Mouse (Mus musculus): ENCODE measurements around the gene Pop7. TPM values are rescaled to one million over a fixed set of nuclear protein-coding genes. Genes with fewer than 3 reads are reported as not detected.

The Pop7 gene
- total RNA-seq, 4 experiments from 2014 or later, result 10.5 to 11.7 (median 11.2) TPM

DNA sequence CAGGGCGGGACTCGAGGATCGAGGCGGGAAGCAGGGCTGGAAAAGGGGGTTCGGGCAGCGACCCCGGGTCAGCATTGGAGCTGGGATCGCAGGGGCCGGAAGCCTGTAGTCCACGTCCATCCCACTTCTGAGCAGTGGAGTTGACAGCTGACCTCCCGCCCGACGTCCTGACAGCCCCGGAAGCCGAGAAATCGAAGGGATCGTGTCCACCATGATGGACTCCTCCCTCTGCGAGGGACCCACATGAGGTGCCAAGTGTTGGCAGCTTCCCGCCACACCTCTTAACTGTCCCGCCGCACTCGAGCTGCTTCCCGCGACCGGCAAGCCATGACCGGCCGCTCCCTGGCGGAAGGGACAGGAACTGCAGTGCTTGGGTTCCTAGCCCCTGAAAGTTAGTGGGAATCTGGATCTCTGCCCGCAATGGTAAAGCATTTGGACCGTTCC is 371 bp upstream of the Pop7 start:
- peak in 1 of 2 experiments; percentile 84 for DNase-seq (ENCODE audit: low spot score in 2 of 2)

DNA sequence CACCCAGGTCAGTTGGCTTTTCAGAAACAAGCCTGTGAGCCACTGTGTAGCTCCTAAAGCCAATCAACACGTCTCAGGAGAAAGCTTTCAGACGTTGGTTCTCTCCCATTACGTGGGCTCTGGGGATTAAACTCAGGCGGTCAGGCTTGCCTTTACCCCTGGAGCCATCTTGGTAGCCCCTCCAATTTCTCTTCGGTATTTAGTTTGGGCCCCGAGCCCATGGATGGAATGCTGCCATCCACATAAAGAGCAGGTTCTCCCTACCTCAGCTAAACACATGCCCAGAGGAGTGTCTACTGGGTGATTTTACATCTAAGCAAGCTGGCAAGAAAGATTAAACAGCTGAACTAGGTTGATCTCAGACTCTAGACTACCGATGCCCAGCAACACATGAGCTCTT is 2.1 kb downstream of the Pop7 start:
- DNase-seq (ENCODE audit: low spot score in 2 of 2), result no peak

DNA sequence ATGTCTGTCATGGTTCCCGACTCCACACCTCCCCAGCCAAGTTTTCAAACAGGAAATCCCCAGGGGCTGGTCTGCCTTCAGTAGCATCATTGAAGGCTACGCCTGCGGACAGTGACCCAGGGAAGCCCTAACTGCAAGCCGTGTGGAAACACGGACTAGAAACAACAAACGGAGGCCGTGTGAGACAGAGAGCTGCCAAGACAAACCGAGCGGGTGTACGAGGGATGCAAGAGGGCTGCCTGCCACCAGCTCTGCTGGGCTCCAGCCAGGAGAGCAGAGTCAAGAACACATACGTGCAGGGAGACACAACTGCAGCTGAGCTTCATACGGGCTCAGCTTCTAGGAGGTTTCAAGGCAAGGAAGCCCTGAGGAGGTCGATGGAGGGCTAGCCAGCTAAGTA is 8.5 kb downstream of the Pop7 start:
- DNase-seq (ENCODE audit: low spot score in 2 of 2), result no peak

DNA sequence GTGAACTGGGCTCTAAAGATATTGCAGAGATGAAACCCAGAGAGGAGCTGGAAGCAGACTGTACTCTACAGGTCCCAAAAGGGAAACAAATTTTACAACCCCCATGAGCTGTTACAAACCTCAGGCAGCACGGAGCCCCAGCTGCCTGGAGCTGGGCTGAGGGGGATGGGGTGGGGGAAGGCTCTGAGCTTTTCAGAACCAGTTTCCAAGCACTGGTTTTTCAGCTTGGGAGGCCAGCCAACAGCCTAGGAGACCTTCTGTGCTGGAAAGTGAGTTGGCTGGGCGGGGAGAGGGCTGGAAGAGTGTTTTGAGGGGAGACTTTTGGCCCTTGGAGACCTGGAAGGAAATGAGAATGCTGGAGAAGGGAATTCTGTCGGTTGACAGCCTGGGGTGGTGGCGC is 10.8 kb downstream of the Pop7 start:
- peak in 1 of 2 experiments; percentile 62 for DNase-seq (ENCODE audit: low spot score in 2 of 2)

DNA sequence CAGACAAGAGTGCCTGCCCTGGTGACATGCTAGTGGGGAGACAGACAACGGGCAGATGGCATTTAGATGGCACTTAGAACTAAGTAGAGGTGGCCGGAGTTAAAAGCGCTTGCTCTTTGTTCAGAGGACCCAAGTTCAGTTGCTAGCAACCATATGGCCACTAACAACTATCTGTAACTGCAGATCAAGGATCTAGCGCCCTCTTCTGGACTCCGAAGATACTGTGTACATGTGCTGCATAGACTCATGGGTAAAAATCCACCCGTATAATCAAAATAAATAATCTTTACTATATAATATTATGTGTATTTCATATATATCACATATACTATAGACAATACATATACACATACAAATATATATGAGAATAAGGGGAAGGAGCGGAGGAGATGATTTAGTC is 14.7 kb downstream of the Pop7 start:
- no peak for DNase-seq (ENCODE audit: low spot score in 2 of 2)

DNA sequence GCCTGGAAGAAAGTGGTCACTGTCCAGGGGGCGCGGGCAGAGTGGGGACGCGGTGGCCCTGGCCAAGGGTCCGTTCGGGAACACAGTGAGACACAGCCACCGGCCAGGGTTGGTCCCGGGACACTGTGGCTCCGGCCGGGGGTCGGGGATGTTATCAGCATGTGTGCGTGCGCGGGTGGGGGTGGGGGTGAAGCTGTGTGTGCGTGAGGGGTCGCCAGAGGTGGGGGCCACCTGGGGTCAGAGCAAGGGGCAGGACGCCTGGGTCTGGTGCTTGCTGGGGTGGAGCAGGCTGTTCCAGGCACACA is 16.5 kb downstream of the Pop7 start:
- no peak for DNase-seq (ENCODE audit: low spot score in 2 of 2)

DNA sequence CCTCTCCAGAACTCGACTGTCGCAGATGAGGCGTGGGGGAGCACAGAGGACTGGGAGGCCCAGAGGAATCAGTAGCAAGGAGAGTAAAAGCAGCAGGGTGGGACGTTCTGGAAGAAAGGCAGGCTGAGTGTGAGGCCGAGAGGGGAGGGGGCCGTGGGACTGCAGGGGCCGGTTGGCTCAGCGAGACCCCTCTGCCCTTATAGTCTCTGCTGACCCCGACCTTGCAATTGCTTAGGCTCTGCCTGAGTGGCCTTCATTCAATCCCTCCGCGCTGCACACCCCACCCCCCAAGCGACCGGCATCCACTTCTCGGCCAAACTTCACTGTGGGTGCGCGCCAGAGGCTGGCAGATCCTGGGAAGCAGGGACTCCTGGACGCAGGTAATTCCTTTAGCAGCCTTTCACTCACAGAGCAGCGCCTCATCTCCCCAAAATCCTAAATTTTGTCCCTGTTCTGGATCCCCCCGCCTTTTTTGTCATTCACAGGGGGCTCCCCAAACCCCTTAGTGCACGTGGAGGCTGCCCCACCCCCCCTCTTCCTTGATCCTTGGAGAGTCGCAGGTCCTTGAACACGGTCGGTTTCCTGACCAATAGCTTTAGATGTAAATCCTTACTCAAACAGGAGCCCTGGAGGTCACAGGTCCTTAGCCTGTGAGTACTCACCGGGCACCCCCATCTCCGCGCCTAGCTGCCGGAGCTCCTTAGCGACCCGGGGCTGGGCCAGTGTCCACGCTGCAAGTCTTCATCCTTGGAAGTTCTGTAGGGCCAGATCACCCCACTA is 17.1 kb downstream of the Pop7 start:
- DNase-seq (ENCODE audit: low spot score in 2 of 2), result no peak

DNA sequence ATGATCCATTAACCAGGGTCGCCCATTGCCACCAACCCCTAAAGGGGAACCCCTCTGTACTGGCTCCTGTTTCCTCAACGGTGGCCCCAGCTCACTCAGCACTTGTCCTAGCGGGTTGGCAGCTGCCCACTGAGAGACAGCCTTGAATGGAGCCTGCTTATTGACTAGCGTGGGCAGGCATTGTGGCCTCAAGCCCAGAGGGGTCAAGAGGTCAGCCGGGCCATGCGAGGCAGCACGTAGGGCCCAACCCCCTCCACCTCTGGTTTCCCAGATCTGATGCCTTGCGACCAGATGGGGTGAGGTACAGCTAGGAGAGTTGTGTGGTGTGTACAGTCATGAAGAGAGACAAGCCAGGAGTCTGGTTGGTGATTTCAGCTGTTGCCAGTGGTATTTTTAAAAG is 20.4 kb downstream of the Pop7 start:
- DNase-seq (ENCODE audit: low spot score in 2 of 2), result no peak

DNA sequence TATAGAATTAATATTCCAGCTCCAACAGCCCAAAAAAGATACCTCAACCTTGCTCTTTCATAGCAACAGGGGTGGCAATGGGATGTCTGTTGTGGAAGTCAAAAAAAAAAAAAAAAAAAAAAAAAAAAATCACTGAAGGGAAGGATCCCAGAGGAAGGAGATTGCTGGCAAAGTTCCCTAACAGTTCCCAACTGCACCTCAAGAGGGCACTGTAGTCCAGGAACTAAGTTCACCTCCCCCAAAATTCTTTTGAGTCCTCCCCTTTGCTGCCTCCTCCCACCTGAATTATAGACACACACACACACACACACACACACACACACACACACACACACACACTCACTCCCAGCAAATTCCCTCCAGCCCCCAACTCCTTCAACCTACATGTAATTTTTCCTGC is 21.2 kb downstream of the Pop7 start:
- peak; percentile 71 to 74 for DNase-seq (ENCODE audit: low spot score in 2 of 2)

DNA sequence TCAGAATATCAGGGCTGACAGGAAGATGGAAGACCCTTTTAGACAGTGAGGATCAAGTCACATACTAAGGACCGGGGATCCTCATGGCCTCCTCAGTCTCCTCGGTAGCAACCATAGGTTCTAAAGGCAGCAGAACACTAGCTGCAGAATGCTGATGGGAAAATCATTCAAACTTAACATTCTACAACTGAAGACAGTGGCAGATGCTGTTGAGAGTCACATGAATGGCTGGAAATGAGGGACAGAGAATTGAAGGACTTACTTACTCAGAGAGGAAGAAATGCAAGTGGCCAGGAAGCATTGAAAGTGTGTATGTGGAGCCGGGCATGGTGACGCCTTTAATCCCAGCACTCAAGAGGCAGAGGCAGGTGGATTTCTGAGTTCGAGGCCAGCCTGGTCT is 25.4 kb downstream of the Pop7 start, which contains the start of gene Zan:
Gene Zan (minus strand): TSS at position 101 of the 400 bp plus-strand sequence.
- no peak for DNase-seq (ENCODE audit: low spot score in 2 of 2)

DNA sequence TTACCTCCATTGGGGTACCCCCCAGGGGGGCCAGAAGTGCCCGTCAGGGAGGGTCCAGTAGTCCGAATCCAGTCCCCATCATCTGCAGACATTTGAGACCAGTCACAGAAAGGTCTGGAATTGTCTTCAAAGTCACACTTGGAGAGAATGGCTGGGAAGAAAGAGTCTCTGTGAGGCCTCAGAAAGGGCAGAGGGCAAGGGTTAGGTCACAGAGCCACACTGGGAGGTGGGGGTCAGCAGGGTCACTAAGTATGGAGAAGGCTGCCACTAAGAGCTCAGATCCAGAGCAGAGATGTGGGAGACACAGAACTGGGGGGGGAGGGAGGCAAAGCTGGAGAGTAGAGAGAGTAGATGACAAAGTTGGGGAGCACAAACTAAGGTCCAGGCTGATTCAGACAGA is 28.0 kb downstream of the Pop7 start:
- no peak for DNase-seq (ENCODE audit: low spot score in 2 of 2)

DNA sequence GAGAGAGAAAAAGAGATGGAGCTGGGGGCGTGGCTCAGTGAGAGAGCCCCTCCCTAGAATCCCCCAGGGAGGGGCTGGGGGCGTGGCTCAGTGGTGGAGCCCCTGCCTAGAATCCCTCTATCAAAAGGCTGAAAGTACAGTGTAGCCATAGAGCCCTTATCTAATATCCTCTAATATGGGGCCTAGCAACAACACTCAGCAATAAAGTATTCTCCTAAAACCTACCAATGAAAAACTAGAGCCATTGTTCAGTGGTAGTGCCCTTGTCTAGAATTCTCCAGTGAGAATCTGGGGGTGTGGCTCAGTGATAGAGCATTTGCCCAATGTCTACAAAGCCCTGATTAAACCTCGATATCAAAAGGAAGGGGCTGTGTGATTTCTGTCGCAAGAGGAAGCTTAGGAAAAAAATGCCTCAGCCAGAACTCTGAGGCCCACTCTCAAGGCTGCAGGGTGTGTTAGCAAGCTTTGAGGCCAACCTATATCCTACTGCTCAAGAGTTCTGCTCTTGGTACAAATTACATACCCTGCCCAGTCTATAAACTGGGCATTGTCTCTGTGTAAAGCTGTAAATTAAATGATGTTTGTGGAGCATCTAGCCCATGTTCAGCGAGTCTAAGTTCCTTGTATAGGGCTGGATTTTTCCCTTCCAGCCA is 29.9 kb downstream of the Pop7 start:
- no peak for DNase-seq (ENCODE audit: low spot score in 2 of 2)

DNA sequence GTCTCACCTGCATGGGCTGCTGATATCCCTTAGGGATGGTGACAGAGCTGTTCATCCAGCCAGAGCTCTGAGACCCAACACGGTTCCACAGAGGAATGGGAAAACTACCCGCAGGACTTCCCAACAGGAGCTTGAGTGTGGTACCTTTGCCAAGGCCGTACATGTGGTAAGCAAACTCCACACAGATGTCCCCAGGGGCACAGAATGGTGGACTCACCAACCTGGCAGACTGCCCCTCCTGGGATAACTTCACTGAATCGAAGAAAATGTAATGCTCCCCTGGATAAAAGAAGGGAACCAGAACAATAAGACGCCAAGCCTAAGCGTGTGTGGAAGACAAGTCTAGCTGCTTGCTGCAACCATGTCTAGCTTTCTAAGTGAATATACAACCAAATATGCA is 35.4 kb downstream of the Pop7 start:
- no peak for DNase-seq (ENCODE audit: low spot score in 2 of 2)

DNA sequence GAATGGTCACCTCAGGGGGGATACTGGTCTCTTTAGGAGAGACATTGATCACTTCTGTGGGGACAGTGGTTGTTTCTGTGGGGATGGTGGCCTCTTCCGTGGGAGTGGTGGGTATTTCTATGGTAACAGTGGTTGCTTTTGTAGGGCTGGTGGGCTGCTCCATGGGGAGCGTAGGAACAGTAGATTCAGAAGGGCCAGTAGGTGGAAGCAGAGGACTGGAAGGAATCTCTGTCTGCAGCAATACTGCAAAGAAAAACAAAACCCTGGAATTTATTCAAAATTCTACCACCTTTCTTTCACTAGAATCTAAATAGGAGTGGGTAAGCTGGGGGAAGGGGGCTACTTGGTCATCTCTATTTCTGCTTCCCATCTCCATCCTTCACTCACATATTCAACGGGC is 37.3 kb downstream of the Pop7 start:
- DNase-seq (ENCODE audit: low spot score in 2 of 2), result no peak

DNA sequence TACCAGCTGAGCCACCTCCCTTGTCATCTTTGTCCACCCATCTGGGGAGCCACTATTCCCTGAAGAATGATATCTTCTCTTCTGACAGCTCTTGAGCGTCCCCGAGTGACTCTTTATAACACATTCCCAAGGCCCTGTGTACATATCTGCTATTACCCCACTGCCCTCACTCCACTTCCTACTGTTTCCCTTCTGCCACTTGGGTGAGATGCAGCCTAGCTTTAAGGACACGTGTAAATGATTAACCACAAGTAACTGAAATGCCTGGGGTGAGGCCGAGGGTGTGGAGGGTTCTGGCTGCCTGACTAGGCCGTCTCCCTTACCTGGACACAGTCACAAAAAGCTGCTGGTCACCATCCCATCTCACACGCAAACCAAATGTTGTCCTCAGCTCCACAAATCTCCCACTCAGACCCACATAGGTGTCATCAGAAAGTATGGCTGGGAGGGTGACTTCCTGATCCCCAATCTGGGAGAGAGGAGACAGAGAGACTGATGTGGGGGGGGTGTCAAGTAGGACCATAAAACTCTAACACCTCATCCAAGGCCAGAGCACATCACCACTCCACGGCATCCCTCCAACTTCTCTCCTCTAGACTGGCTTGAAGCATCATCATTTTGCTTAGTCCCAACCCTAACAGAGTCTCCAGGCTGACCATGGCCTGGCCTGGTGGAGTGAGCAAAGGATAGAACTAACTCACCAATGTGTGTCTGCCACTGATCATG is 46.3 kb downstream of the Pop7 start:
- DNase-seq (ENCODE audit: low spot score in 2 of 2), result no peak

DNA sequence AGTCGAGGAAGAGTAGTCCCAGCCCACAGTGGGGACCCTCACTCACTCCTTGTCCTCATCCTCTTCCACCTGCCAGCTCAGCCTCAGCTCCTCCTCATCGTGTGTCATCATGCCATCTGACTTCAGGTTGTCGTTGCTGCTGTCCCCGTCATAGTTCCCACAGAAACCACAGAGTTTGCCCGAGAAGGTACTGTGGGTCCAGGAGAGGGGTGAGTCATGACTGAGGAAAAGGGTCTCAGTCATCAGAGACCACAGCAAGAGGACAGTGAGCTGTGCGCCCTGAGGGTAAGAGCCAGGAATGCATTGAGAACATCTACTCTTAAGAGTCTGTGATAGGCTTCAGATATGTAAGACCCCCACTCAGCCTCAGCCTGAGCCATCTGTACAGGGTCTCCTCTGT is 47.1 kb downstream of the Pop7 start:
- no peak for DNase-seq (ENCODE audit: low spot score in 2 of 2)

Small RNA genes within 50 kb of the gene (microRNA-seq; reads per million reads assigned to microRNA genes)
- not detected for gene Mir6418

Other genes with a start within 250 kb of the Pop7 start
- gene Ache, start 215.0 kb downstream of the Pop7 start, total RNA-seq (2022), result 10 to 100 TPM; 15.8 to 27.7 (median 20.1) TPM
- gene Ufsp1, start 207.9 kb downstream of the Pop7 start, total RNA-seq (2022), result 10 to 100 TPM; 14.6 to 22.7 (median 19.1) TPM
- gene Srrt, start 194.8 kb downstream of the Pop7 start, total RNA-seq (2022), result 10 to 100 TPM; 30.0 to 37.2 (median 34.0) TPM
- 1 to 10 TPM; 1.4 to 3.9 (median 2.1) TPM for gene Trip6, start 188.1 kb downstream of the Pop7 start, total RNA-seq (2022)
- 1 to 10 TPM; 1.7 to 3.6 (median 1.9) TPM for gene Slc12a9, start 168.9 kb downstream of the Pop7 start, total RNA-seq (2022)
- gene Ephb4, start 152.4 kb downstream of the Pop7 start, total RNA-seq (2022), result 10 to 100 TPM in 1 of 4 experiments, 1 to 10 TPM in 3; 6.9 to 10.7 (median 8.6) TPM
- gene Zan, start 25.5 kb downstream of the Pop7 start, total RNA-seq (2022), result under 1 TPM in 2 of 4 experiments, not detected in 2; 0.02 to 0.54 TPM
- 10 to 100 TPM; 21.2 to 25.5 (median 22.6) TPM for gene Gigyf1, start 16.0 kb upstream of the Pop7 start, total RNA-seq (2022)
- gene Epo, start 30.7 kb upstream of the Pop7 start, total RNA-seq (2022), result not detected
- gene Gnb2, start 31.0 kb upstream of the Pop7 start, total RNA-seq (2022), result 100 to 1,000 TPM; 118 to 137 (median 128) TPM
- not detected for gene Actl6b, start 51.0 kb upstream of the Pop7 start, total RNA-seq (2022)
- gene Tfr2, start 67.3 kb upstream of the Pop7 start, total RNA-seq (2022), result not detected
- gene Mospd3, start 98.5 kb upstream of the Pop7 start, total RNA-seq (2022), result 10 to 100 TPM; 10.1 to 13.6 (median 11.6) TPM
- gene Pcolce, start 111.3 kb upstream of the Pop7 start, total RNA-seq (2022), result 10 to 100 TPM; 16.2 to 35.4 (median 22.9) TPM
- gene Fbxo24, start 126.5 kb upstream of the Pop7 start, total RNA-seq (2022), result under 1 TPM in 2 of 4 experiments, not detected in 2; 0.20 to 0.29 TPM
- gene Lrch4, start 126.6 kb upstream of the Pop7 start, total RNA-seq (2022), result 10 to 100 TPM; 12.7 to 15.7 (median 14.6) TPM
- gene Gm20605, start 126.7 kb upstream of the Pop7 start, total RNA-seq (2022), result 1 to 10 TPM; 1.9 to 3.5 (median 2.5) TPM
- gene Sap25, start 138.8 kb upstream of the Pop7 start, total RNA-seq (2022), result 1 to 10 TPM in 2 of 4 experiments, under 1 TPM in 2; 0.75 to 1.8 (median 1.1) TPM
- gene Irs3, start 143.2 kb upstream of the Pop7 start, total RNA-seq (2022), result under 1 TPM; 0.19 to 0.81 (median 0.25) TPM
- gene Agfg2, start 182.2 kb upstream of the Pop7 start, total RNA-seq (2022), result 1 to 10 TPM; 2.4 to 4.4 (median 3.3) TPM
- gene Nyap1, start 239.1 kb upstream of the Pop7 start, total RNA-seq (2022), result under 1 TPM in 2 of 4 experiments, not detected in 2; 0.10 to 0.16 TPM
- 10 to 100 TPM; 39.6 to 68.9 (median 47.7) TPM for gene Tsc22d4, start 243.2 kb upstream of the Pop7 start, total RNA-seq (2022)

Data from gastrocnemius, adult 8-10 months (tissue).